Mouse (Mus musculus): Measurements from ENCODE around the gene Ablim1. TPM values are rescaled to one million over a fixed set of nuclear protein-coding genes. Genes with fewer than 3 reads are reported as not detected.

Ablim1 gene
- polyA plus RNA-seq, 1 experiment, result 110 TPM

GRCm38 (mm10) chr19:57339281-57339864 is 24.7 kb upstream of the Ablim1 start:
- H3K27ac ChIP-seq (ENCODE audit: insufficient read depth, low read length), result no peak overlapping the region
- H3K27me3 ChIP-seq (ENCODE audit: control insufficient read depth, insufficient read depth, low read length), result no peaks in the 10 kb centered on the region
- TF ChIP-seq CTCF (IDR thresholded peaks at IDR 0.05; ENCODE audit: borderline replicate concordance, insufficient read depth, low read depth, low read length), result no peak
- no peak for TF ChIP-seq POLR2A (IDR thresholded peaks at IDR 0.05; ENCODE audit: borderline replicate concordance, insufficient read depth, low read length)
- no peak for DNase-seq
- no peaks in the 10 kb centered on the region for H3K4me1 ChIP-seq (ENCODE audit: control insufficient read depth, insufficient read depth, low read length)
- H3K4me3 ChIP-seq (replicated peaks; ENCODE audit: insufficient read depth, low read depth, low read length), result no peak overlapping the region
- 39% methylated on average over 13 of the region's 13 CpGs for WGBS

DNA sequence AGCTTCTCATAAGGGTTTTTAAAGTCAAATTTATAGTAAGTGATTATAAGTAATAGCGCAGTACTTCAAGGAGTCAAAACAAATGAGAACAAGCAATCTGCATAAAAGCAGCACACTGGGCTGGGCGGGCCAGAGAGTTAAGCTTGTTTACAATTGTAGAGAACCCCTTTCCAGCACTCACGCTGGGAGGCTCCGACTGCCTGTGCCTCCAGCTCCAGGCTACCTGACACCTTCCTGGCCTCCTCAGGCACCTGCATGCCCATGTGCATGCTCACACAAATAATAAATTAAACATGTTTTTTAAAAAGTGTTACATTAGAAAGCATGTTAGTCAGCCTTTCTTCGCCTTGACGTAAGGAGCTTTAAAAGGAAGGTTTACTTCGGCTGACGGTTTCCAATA is 20.4 kb upstream of the Ablim1 start:
- Histone ChIP-seq H3K27me3 (ENCODE audit: control insufficient read depth, insufficient read depth, low read length) (no peaks in the 10 kb centered on the region), H3K4me3 (replicated peaks; ENCODE audit: insufficient read depth, low read depth, low read length) (no peak overlapping the region), H3K27ac (ENCODE audit: insufficient read depth, low read length) (no peak overlapping the region), H3K4me1 (ENCODE audit: control insufficient read depth, insufficient read depth, low read length) (no peaks in the 10 kb centered on the region)
- no peak for DNase-seq
- TF ChIP-seq CTCF (IDR thresholded peaks at IDR 0.05; ENCODE audit: borderline replicate concordance, insufficient read depth, low read depth, low read length) (no peak), POLR2A (IDR thresholded peaks at IDR 0.05; ENCODE audit: borderline replicate concordance, insufficient read depth, low read length) (no peak)
- WGBS, result 70% methylated on average over 8 of the region's 8 CpGs

GRCm38 (mm10) chr19:57333356-57333755 is 18.6 kb upstream of the Ablim1 start:
- no peak for DNase-seq
- TF ChIP-seq POLR2A (IDR thresholded peaks at IDR 0.05; ENCODE audit: borderline replicate concordance, insufficient read depth, low read length) (no peak), CTCF (IDR thresholded peaks at IDR 0.05; ENCODE audit: borderline replicate concordance, insufficient read depth, low read depth, low read length) (no peak)
- WGBS, result 96% methylated on average over 4 of the region's 4 CpGs
- H3K4me3 ChIP-seq (replicated peaks; ENCODE audit: insufficient read depth, low read depth, low read length), result no peak overlapping the region
- H3K27ac ChIP-seq (ENCODE audit: insufficient read depth, low read length), result no peak overlapping the region
- H3K4me1 ChIP-seq (ENCODE audit: control insufficient read depth, insufficient read depth, low read length), result no peaks in the 10 kb centered on the region
- no peaks in the 10 kb centered on the region for H3K27me3 ChIP-seq (ENCODE audit: control insufficient read depth, insufficient read depth, low read length)

GRCm38 (mm10) chr19:57331237-57331636 is 16.5 kb upstream of the Ablim1 start:
- 81% methylated on average over 6 of the region's 6 CpGs for WGBS
- TF ChIP-seq CTCF (IDR thresholded peaks at IDR 0.05; ENCODE audit: borderline replicate concordance, insufficient read depth, low read depth, low read length) (no peak), POLR2A (IDR thresholded peaks at IDR 0.05; ENCODE audit: borderline replicate concordance, insufficient read depth, low read length) (no peak)
- Histone ChIP-seq H3K4me1 (ENCODE audit: control insufficient read depth, insufficient read depth, low read length) (no peaks in the 10 kb centered on the region), H3K27ac (ENCODE audit: insufficient read depth, low read length) (no peak overlapping the region), H3K4me3 (replicated peaks; ENCODE audit: insufficient read depth, low read depth, low read length) (no peak overlapping the region), H3K27me3 (ENCODE audit: control insufficient read depth, insufficient read depth, low read length) (no peaks in the 10 kb centered on the region)
- DNase-seq, result no peak

- H3K27ac ChIP-seq (ENCODE audit: insufficient read depth, low read length), result no peak overlapping the region
Observed at GRCm38 (mm10) chr19:57330309-57330708, 15.6 kb upstream of the Ablim1 start.

DNA sequence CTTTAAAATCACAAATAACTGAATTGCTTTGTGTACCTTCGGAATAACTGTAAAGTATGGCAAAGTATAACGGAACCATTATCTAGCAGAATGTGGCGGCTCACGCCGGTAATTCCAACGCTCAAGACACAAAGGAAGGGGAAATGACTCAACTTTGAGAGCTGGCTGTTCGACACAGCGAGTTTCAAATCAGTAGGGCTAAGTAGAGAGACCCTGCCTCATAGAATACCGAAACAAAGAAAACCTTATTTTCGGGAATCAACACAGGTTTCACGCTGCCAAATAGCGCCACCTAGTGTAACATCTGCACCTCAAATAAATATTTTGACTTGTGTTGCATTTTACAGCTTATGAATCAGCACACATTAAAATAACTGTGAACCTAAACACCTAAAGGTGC is 14.1 kb upstream of the Ablim1 start:
- TF ChIP-seq POLR2A (IDR thresholded peaks at IDR 0.05; ENCODE audit: borderline replicate concordance, insufficient read depth, low read length) (no peak), CTCF (IDR thresholded peaks at IDR 0.05; ENCODE audit: borderline replicate concordance, insufficient read depth, low read depth, low read length) (peak; percentile 52)
- Histone ChIP-seq H3K4me1 (ENCODE audit: control insufficient read depth, insufficient read depth, low read length) (no peaks in the 10 kb centered on the region; the same call in none of the 2 replicates), H3K4me3 (replicated peaks; ENCODE audit: insufficient read depth, low read depth, low read length) (no peak overlapping the region), H3K27ac (ENCODE audit: insufficient read depth, low read length) (no peak overlapping the region), H3K27me3 (ENCODE audit: control insufficient read depth, insufficient read depth, low read length) (no peaks in the 10 kb centered on the region)
- DNase-seq, result peak; percentile 55 to 60
- 59% methylated on average over 12 of the region's 12 CpGs for WGBS

More at GRCm38 (mm10) chr19:57330309-57330708, 15.6 kb upstream of the Ablim1 start:
- DNase-seq, result no peak
- Histone ChIP-seq H3K4me3 (replicated peaks; ENCODE audit: insufficient read depth, low read depth, low read length) (no peak overlapping the region), H3K27me3 (ENCODE audit: control insufficient read depth, insufficient read depth, low read length) (no peaks in the 10 kb centered on the region), H3K4me1 (ENCODE audit: control insufficient read depth, insufficient read depth, low read length) (no peaks in the 10 kb centered on the region; the same call in 1 of the 2 replicates)
- WGBS, result 87% methylated on average over 11 of the region's 11 CpGs
- no peak for TF ChIP-seq POLR2A (IDR thresholded peaks at IDR 0.05; ENCODE audit: borderline replicate concordance, insufficient read depth, low read length)
- TF ChIP-seq CTCF (IDR thresholded peaks at IDR 0.05; ENCODE audit: borderline replicate concordance, insufficient read depth, low read depth, low read length), result no peak

DNA sequence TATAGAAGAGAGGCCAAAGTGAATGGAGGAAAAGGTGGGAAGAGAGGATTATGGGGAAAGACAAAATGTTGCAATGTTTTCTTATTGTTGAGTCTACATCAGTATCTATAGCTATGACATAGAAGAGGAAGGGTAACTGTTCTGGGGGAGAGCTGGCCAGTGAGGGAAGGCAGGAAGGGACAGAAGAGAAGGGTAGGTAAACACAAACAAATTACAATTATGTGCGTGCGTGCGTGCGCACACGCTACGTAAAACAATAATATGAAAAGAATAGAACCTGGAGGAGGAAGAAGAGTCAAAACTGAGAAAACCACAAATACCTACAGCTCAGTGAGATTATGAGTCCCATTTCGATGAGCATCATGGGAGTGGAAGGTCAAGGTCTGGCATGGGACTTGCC is 13.6 kb upstream of the Ablim1 start:
- no peak for TF ChIP-seq CTCF (IDR thresholded peaks at IDR 0.05; ENCODE audit: borderline replicate concordance, insufficient read depth, low read depth, low read length)
- no peak for TF ChIP-seq POLR2A (IDR thresholded peaks at IDR 0.05; ENCODE audit: borderline replicate concordance, insufficient read depth, low read length)
- 99% methylated on average over 7 of the region's 7 CpGs for WGBS
- Histone ChIP-seq H3K4me1 (ENCODE audit: control insufficient read depth, insufficient read depth, low read length) (no peaks in the 10 kb centered on the region; the same call in none of the 2 replicates), H3K27me3 (ENCODE audit: control insufficient read depth, insufficient read depth, low read length) (no peaks in the 10 kb centered on the region), H3K4me3 (replicated peaks; ENCODE audit: insufficient read depth, low read depth, low read length) (no peak overlapping the region), H3K27ac (ENCODE audit: insufficient read depth, low read length) (no peak overlapping the region)
- DNase-seq, result no peak

GRCm38 (mm10) chr19:57327679-57328078 is 13.0 kb upstream of the Ablim1 start:
- H3K4me3 ChIP-seq (replicated peaks; ENCODE audit: insufficient read depth, low read depth, low read length), result no peak overlapping the region
- TF ChIP-seq CTCF (IDR thresholded peaks at IDR 0.05; ENCODE audit: borderline replicate concordance, insufficient read depth, low read depth, low read length) (no peak), POLR2A (IDR thresholded peaks at IDR 0.05; ENCODE audit: borderline replicate concordance, insufficient read depth, low read length) (no peak)
- no peaks in the 10 kb centered on the region; the same call in none of the 2 replicates for H3K4me1 ChIP-seq (ENCODE audit: control insufficient read depth, insufficient read depth, low read length)

More at GRCm38 (mm10) chr19:57327679-57328078, 13.0 kb upstream of the Ablim1 start:
- Histone ChIP-seq H3K27me3 (ENCODE audit: control insufficient read depth, insufficient read depth, low read length) (no peaks in the 10 kb centered on the region), H3K27ac (ENCODE audit: insufficient read depth, low read length) (no peak overlapping the region)
- no peak for DNase-seq

All from cerebellum, adult 2 months (tissue).